Mouse (Mus musculus) limb, embryonic 11.5 days (tissue): ENCODE results near the gene Myh1. TPM values are rescaled to one million over a fixed set of nuclear protein-coding genes. Genes with fewer than 3 reads are reported as not detected.

Experiments
- ATAC-seq: fragments of 200-750 bp; cut with Nextera tagmentation; 2 replicates; pipeline ENCODE4 v1.8.0; 2017; ENCODE audit warnings: low read depth; ENCODE audit not compliant: insufficient number of reproducible peaks, low FRiP score, low TSS enrichment
- DNase-seq: peaks from one replicate; pipeline ENCODE4 v3.0.0-alpha.2; 2015; ENCODE audit warnings: low spot score
- H3K27ac ChIP-seq: fragments of 300-500 bp; sonication (generic); replicated peaks from 2 replicates; pipeline ENCODE4 v1.5.1; 2014; ENCODE audit warnings: low read depth, mild to moderate bottlenecking, low read length
- H3K27me3 ChIP-seq: fragments of 300-500 bp; sonication (generic); 2 replicates; pipeline ENCODE4 v1.6.1; 2014; ENCODE audit warnings: mild to moderate bottlenecking, low read length, mixed read lengths; ENCODE audit not compliant: control insufficient read depth, insufficient read depth
- H3K36me3 ChIP-seq: fragments of 300-500 bp; sonication (generic); 2 replicates; pipeline ENCODE4 v1.6.1; 2014; ENCODE audit warnings: mild to moderate bottlenecking, low read length, moderate library complexity, mixed read lengths; ENCODE audit not compliant: control insufficient read depth, insufficient read depth
- H3K4me1 ChIP-seq: fragments of 300-500 bp; sonication (generic); 2 replicates; pipeline ENCODE4 v1.6.1; 2014; ENCODE audit warnings: low read length, mixed read lengths; ENCODE audit not compliant: control insufficient read depth, insufficient read depth
- H3K4me2 ChIP-seq: fragments of 300-500 bp; sonication (generic); 2 replicates; pipeline ENCODE4 v1.6.1; 2014; ENCODE audit warnings: low read depth, mild to moderate bottlenecking, moderate library complexity; ENCODE audit not compliant: severe bottlenecking
- H3K4me3 ChIP-seq: fragments of 300-500 bp; sonication (generic); 2 replicates; pipeline ENCODE4 v1.5.1; 2014; ENCODE audit warnings: low read depth, low read length
- H3K9ac ChIP-seq: fragments of 300-500 bp; sonication (generic); 2 replicates; pipeline ENCODE4 v1.6.1; 2014; ENCODE audit warnings: mild to moderate bottlenecking, low read length
- H3K9me3 ChIP-seq: fragments of 300-500 bp; sonication (generic); 2 replicates; pipeline ENCODE4 v1.6.1; 2016; ENCODE audit warnings: low read length; ENCODE audit not compliant: control insufficient read depth
- WGBS: fragments of 180-500 bp; shearing (Covaris S2); extraction: QIAGEN DNeasy Blood & Tissue Kit; methylation state at CpG from one replicate; pipeline ENCODE4 v1.1.7; 2014; 5-methylcytosine and 5-hydroxymethylcytosine counted together
- polyA plus RNA-seq: library from polyadenylated mRNA; unstranded; fragments of >200 nt; fragmentation: Nextera tagmentation; extraction: Ambion mirVana; gene quantifications from 2 replicates; pipeline ENCODE4 v1.2.1, GENCODE M21; 2014

Myh1 gene
- 0.19 and 0.20 TPM in 2 replicates for polyA plus RNA-seq

DNA sequence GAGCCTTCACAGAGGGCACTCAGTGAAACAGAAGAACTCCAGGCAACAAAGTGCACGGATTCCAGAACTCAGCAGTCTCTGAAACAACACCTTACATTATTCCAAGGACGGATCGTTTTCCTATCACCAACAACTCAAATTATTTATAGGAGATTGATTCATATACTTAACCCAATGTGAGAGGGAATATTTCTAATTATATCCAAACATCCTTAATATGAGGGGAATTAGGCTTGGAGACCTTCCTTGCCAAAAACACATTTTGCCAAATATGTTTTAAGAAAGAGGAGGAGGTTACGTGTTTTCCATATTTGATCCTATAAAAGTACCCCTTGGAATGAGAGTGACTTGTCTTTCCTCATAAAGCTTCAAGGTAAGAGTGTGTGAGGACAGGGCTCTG, at the start of gene Myh1:
Gene Myh1, plus strand, starts transcription at position 301 of the 400 bp plus-strand sequence.
- no peak within 1 kb of the TSS for H3K4me2 ChIP-seq
- WGBS, result 86% methylated on average over 4 of the region's 4 CpGs
- no peak for ATAC-seq

GRCm38 (mm10) chr11:67150237-67150636, 49.6 kb upstream of the Myh1 start:
- ATAC-seq (no peak), DNase-seq (no peak)
- Histone ChIP-seq H3K9ac (no peak overlapping the region), H3K9me3 (no peaks in the 10 kb centered on the region), H3K4me3 (no peak overlapping the region), H3K4me2 (no peak overlapping the region), H3K27me3 (no peaks in the 10 kb centered on the region), H3K36me3 (no peaks in the 10 kb centered on the region), H3K4me1 (no peaks in the 10 kb centered on the region), H3K27ac (no peak overlapping the region)
- 80% methylated on average over 2 of the region's 2 CpGs for WGBS

More for the DNA sequence above, at the start of gene Myh1:
- no peak within 1 kb of the TSS for H3K9ac ChIP-seq
- DNase-seq, result no peak
- no peaks in the 10 kb centered on the region for H3K36me3 ChIP-seq
- no peaks in the 10 kb centered on the region for H3K9me3 ChIP-seq
- H3K27me3 ChIP-seq, result no peaks in the 10 kb centered on the region
- no peak within 1 kb of the TSS for H3K27ac ChIP-seq
- no peak within 1 kb of the TSS for H3K4me3 ChIP-seq
- no peaks in the 10 kb centered on the region for H3K4me1 ChIP-seq

DNA sequence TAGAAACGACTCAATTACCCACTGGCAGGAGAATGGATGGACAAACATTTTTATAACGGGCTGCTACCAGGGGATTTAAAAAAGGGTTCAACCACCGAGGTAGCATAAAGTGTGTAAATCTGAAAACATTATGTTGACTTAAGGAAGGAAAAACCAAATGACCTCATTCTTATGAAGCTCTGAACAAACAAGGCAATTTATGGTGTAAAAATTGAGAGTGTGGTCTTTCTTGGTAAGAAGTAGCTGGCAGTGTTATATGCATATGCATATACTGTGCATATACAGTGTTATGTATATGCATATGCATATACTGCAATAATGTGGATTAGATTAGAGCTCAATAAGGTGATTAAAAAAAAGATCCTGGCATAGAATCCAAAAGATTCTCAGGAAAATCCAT, 48.7 kb upstream of the Myh1 start:
- Histone ChIP-seq H3K9me3 (no peaks in the 10 kb centered on the region), H3K4me2 (no peak overlapping the region), H3K36me3 (no peaks in the 10 kb centered on the region), H3K27ac (no peak overlapping the region), H3K4me3 (no peak overlapping the region), H3K27me3 (no peaks in the 10 kb centered on the region), H3K4me1 (no peaks in the 10 kb centered on the region), H3K9ac (no peak overlapping the region)
- no peak for ATAC-seq
- DNase-seq, result no peak
- WGBS, result 83% methylated on average over 3 of the region's 3 CpGs

GRCm38 (mm10) chr11:67151651-67152630, 47.9 kb upstream of the Myh1 start:
- no peaks in the 10 kb centered on the region for H3K9me3 ChIP-seq
- H3K36me3 ChIP-seq, result no peaks in the 10 kb centered on the region
- no peak overlapping the region for H3K4me3 ChIP-seq
- no peak for ATAC-seq
- H3K4me2 ChIP-seq, result no peak overlapping the region
- H3K27ac ChIP-seq, result no peak overlapping the region
- no peak overlapping the region for H3K9ac ChIP-seq
- 88% methylated on average over 16 of the region's 16 CpGs for WGBS
- H3K4me1 ChIP-seq, result no peaks in the 10 kb centered on the region
- H3K27me3 ChIP-seq, result no peaks in the 10 kb centered on the region
- no peak for DNase-seq

GRCm38 (mm10) chr11:67153123-67153522, 46.7 kb upstream of the Myh1 start:
- Histone ChIP-seq H3K4me1 (no peaks in the 10 kb centered on the region), H3K4me3 (no peak overlapping the region), H3K4me2 (no peak overlapping the region), H3K27me3 (no peaks in the 10 kb centered on the region), H3K36me3 (no peaks in the 10 kb centered on the region), H3K9ac (no peak overlapping the region), H3K9me3 (no peaks in the 10 kb centered on the region), H3K27ac (no peak overlapping the region)
- 62% methylated on average over 1 of the region's 1 CpGs for WGBS
- ATAC-seq (no peak), DNase-seq (no peak)

DNA sequence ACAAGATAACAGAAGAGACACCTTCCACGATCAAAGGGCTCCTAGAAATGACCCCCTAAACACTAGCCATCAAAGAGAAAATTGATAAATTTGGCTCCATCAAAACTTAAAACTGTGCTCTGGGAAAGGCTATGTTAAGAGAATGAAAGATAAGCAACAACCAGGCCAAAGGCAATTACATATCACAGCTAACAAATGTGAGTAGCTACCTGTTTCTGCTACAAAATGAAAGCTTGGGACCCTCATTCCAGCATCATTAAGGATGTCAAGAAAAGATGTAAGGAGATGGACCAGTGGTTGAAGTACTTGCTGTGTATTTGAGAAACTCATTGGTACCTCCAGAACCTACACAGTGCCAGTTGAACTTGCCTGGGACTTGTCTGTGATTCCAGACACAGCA, 46.0 kb upstream of the Myh1 start:
- ATAC-seq (no peak), DNase-seq (no peak)
- Histone ChIP-seq H3K9me3 (no peaks in the 10 kb centered on the region), H3K4me3 (no peak overlapping the region), H3K9ac (no peak overlapping the region), H3K27me3 (no peaks in the 10 kb centered on the region), H3K4me2 (no peak overlapping the region), H3K4me1 (no peaks in the 10 kb centered on the region), H3K36me3 (no peaks in the 10 kb centered on the region), H3K27ac (no peak overlapping the region)
- 86% methylated on average over 1 of the region's 1 CpGs for WGBS

GRCm38 (mm10) chr11:67155650-67156049, 44.2 kb upstream of the Myh1 start:
- ATAC-seq (no peak), DNase-seq (no peak)
- Histone ChIP-seq H3K27ac (no peak overlapping the region), H3K4me2 (no peak overlapping the region), H3K36me3 (no peaks in the 10 kb centered on the region), H3K9ac (no peak overlapping the region), H3K27me3 (no peaks in the 10 kb centered on the region), H3K4me3 (no peak overlapping the region), H3K4me1 (no peaks in the 10 kb centered on the region), H3K9me3 (no peaks in the 10 kb centered on the region)
- 87% methylated on average over 2 of the region's 2 CpGs for WGBS

DNA sequence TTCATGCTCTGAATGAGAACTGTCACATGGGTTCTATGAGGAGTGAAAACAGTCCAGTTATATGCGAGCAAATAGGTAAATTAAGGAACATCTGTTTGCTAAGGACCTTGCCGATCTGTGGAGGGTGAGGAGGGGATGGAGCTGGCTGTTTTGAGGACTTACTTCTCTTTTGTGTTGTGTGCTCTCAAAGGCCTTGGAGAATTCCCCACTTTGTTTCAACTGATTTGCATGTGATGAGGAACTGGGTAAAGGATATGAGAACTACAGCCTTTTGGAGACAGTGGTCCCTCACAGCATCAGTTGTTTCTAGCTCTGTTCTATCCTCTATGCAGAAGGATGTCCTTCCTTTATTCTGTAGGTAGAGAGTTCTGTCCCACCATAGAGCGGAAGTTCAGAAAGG, 39.7 kb upstream of the Myh1 start:
- no peaks in the 10 kb centered on the region for H3K4me1 ChIP-seq
- ATAC-seq, result no peak
- H3K4me2 ChIP-seq, result no peak overlapping the region
- H3K9ac ChIP-seq, result no peak overlapping the region
- no peaks in the 10 kb centered on the region for H3K36me3 ChIP-seq
- no peaks in the 10 kb centered on the region for H3K9me3 ChIP-seq
- no peaks in the 10 kb centered on the region for H3K27me3 ChIP-seq
- 84% methylated on average over 3 of the region's 3 CpGs for WGBS
- no peak for DNase-seq
- no peak overlapping the region for H3K27ac ChIP-seq
- H3K4me3 ChIP-seq, result no peak overlapping the region
